Mouse (Mus musculus) MEL (cell line): ENCODE data around the gene Hmox1. TPM values are rescaled to one million over a fixed set of nuclear protein-coding genes. Genes with fewer than 3 reads are reported as not detected.

ENCODE experiments used
- DNase-seq: peaks from one replicate; pipeline ENCODE4 v3.0.0; 2011; ENCODE audit warnings: low read depth, low spot score
- H3K27ac ChIP-seq: 2 replicates; pipeline ENCODE4 v1.5.1; 2012; ENCODE audit warnings: low read depth, mild to moderate bottlenecking, control low read depth, low read length, moderate library complexity; ENCODE audit not compliant: control insufficient read depth
- H3K27me3 ChIP-seq, 2 experiments: fragments of 150-350 bp in 1 of 2; sonication (generic) in 1 of 2; 2 replicates each; pipeline ENCODE4 v1.6.1; 2012; ENCODE audit warnings: low read length in 2 of 2, mild to moderate bottlenecking in 2 of 2, improper control_type of control experiment in 1 of 2, moderate library complexity in 1 of 2; ENCODE audit not compliant: insufficient read depth in 2 of 2, control insufficient read depth in 1 of 2
- H3K36me3 ChIP-seq, 2 experiments: 2 replicates each; pipeline ENCODE4 v1.6.1; 2012 to 2014; ENCODE audit warnings: low read length in 2 of 2, improper control_type of control experiment in 1 of 2, inconsistent platforms in 1 of 2, mild to moderate bottlenecking in 1 of 2; ENCODE audit not compliant: insufficient read depth in 2 of 2, control insufficient read depth in 1 of 2
- H3K4me1 ChIP-seq, 2 experiments: fragments of 150-350 bp in 1 of 2; sonication (generic) in 1 of 2; 2 replicates each; pipeline ENCODE4 v1.6.1; 2012; ENCODE audit warnings: low read length in 2 of 2, improper control_type of control experiment in 1 of 2, mild to moderate bottlenecking in 1 of 2; ENCODE audit not compliant: insufficient read depth in 2 of 2, control insufficient read depth in 1 of 2
- H3K4me3 ChIP-seq, 2 experiments: fragments of 150-350 bp in 1 of 2; sonication (generic) in 1 of 2; 2 replicates each; pipeline ENCODE4 v1.5.1; 2012; ENCODE audit warnings: low read depth in 2 of 2, low read length in 2 of 2, mild to moderate bottlenecking in 2 of 2, moderate library complexity in 2 of 2, control low read depth in 1 of 2, improper control_type of control experiment in 1 of 2; ENCODE audit not compliant: control insufficient read depth in 1 of 2, insufficient read depth in 1 of 2
- H3K79me2 ChIP-seq: 2 replicates; pipeline ENCODE4 v1.6.1; 2012; ENCODE audit warnings: mild to moderate bottlenecking, low read length, moderate library complexity; ENCODE audit not compliant: control insufficient read depth, poor library complexity, insufficient read depth
- H3K9ac ChIP-seq: 2 replicates; pipeline ENCODE4 v1.6.1; 2012; ENCODE audit warnings: low read depth, mild to moderate bottlenecking, control low read depth, low read length, moderate library complexity; ENCODE audit not compliant: control insufficient read depth, poor library complexity, severe bottlenecking
- H3K9me3 ChIP-seq: fragments of 150-350 bp; sonication (generic); replicated peaks from 2 replicates; pipeline ENCODE4 v1.6.1; 2012; ENCODE audit warnings: mild to moderate bottlenecking, low read length, improper control_type of control experiment, moderate library complexity; ENCODE audit not compliant: insufficient read depth
- BHLHE40 ChIP-seq: IDR thresholded peaks from 2 replicates; pipeline ENCODE4 v1.6.1; 2012; ENCODE audit warnings: low read depth, mild to moderate bottlenecking, inconsistent platforms, low read length, improper control_type of control experiment, borderline replicate concordance
- CHD2 ChIP-seq: IDR thresholded peaks from 2 replicates; pipeline ENCODE4 v1.6.1; 2011; ENCODE audit warnings: low read length, improper control_type of control experiment
- CTCF ChIP-seq, 3 experiments: IDR thresholded peaks in 2 of 3; conservative IDR thresholded peaks in 1 of 3; 2 replicates each; pipeline ENCODE4 v1.5.1; 2011 to 2012; ENCODE audit warnings: low read length in 3 of 3, low read depth in 2 of 3, mild to moderate bottlenecking in 2 of 3, improper control_type of control experiment in 1 of 3, inconsistent platforms in 1 of 3, mixed read lengths in 1 of 3, moderate library complexity in 1 of 3; ENCODE audit not compliant: control insufficient read depth in 1 of 3, insufficient read depth in 1 of 3, poor library complexity in 1 of 3, severe bottlenecking in 1 of 3
- ELF1 ChIP-seq: IDR thresholded peaks from 2 replicates; pipeline ENCODE4 v1.6.1; 2014; ENCODE audit warnings: low read depth, mild to moderate bottlenecking, inconsistent platforms, low read length, improper control_type of control experiment, moderate library complexity
- EP300 ChIP-seq, 2 experiments: IDR thresholded peaks; 2 replicates each; pipeline ENCODE4 v1.6.1; 2011; ENCODE audit warnings: improper control_type of control experiment in 2 of 2, low read length in 2 of 2, low read depth in 1 of 2, mild to moderate bottlenecking in 1 of 2
- ETS1 ChIP-seq: IDR thresholded peaks from 2 replicates; pipeline ENCODE4 v1.6.1; 2012; ENCODE audit warnings: low read depth, mild to moderate bottlenecking, inconsistent platforms, low read length, improper control_type of control experiment, moderate library complexity
- GABPA ChIP-seq: IDR thresholded peaks from 2 replicates; pipeline ENCODE4 v1.6.1; 2012; ENCODE audit warnings: low read depth, mild to moderate bottlenecking, inconsistent platforms, low read length, improper control_type of control experiment, moderate library complexity
- GATA1 ChIP-seq: IDR thresholded peaks from 2 replicates; pipeline ENCODE4 v1.6.1; 2011; ENCODE audit warnings: low read depth, low read length, improper control_type of control experiment
- KAT2A ChIP-seq: conservative IDR thresholded peaks from 2 replicates; pipeline ENCODE4 v1.6.1; 2012; ENCODE audit warnings: low read depth, low read length, improper control_type of control experiment, inconsistent platforms
- MAFK ChIP-seq: IDR thresholded peaks from 2 replicates; pipeline ENCODE4 v1.6.1; 2011; ENCODE audit warnings: low read depth, mild to moderate bottlenecking, low read length, improper control_type of control experiment, borderline replicate concordance
- MAX ChIP-seq: IDR thresholded peaks from 2 replicates; pipeline ENCODE4 v1.6.1; 2011; ENCODE audit warnings: low read length, improper control_type of control experiment
- MAZ ChIP-seq: IDR thresholded peaks from 2 replicates; pipeline ENCODE4 v1.6.1; 2012; ENCODE audit warnings: low read depth, mild to moderate bottlenecking, inconsistent platforms, low read length, improper control_type of control experiment
- MEF2A ChIP-seq: IDR thresholded peaks from 2 replicates; pipeline ENCODE4 v1.6.1; 2014; ENCODE audit warnings: low read depth, mild to moderate bottlenecking, inconsistent platforms, low read length, improper control_type of control experiment; ENCODE audit not compliant: poor library complexity, insufficient replicate concordance, severe bottlenecking; ENCODE audit errors: extremely low read depth
- MXI1 ChIP-seq: IDR thresholded peaks from 2 replicates; pipeline ENCODE4 v1.6.1; 2011; ENCODE audit warnings: mild to moderate bottlenecking, low read depth, low read length, improper control_type of control experiment
- MYB ChIP-seq: IDR thresholded peaks from 2 replicates; pipeline ENCODE4 v1.6.1; 2011; ENCODE audit warnings: mild to moderate bottlenecking, low read depth, low read length, improper control_type of control experiment
- MYC ChIP-seq: IDR thresholded peaks from 2 replicates; pipeline ENCODE4 v1.6.1; 2011; ENCODE audit warnings: low read depth, mild to moderate bottlenecking, low read length, improper control_type of control experiment, moderate library complexity
- NRF1 ChIP-seq: IDR thresholded peaks from 2 replicates; pipeline ENCODE4 v1.6.1; 2014; ENCODE audit warnings: low read depth, mild to moderate bottlenecking, inconsistent platforms, low read length, improper control_type of control experiment, moderate library complexity; ENCODE audit not compliant: poor library complexity, insufficient read depth, severe bottlenecking
- POLR2A ChIP-seq, 2 experiments: IDR thresholded peaks; 2 replicates each; pipeline ENCODE4 v1.6.1; 2011 to 2012; ENCODE audit warnings: low read length in 2 of 2, mild to moderate bottlenecking in 2 of 2, control low read depth in 1 of 2, improper control_type of control experiment in 1 of 2, low read depth in 1 of 2, moderate library complexity in 1 of 2; ENCODE audit not compliant: control insufficient read depth in 1 of 2, insufficient read depth in 1 of 2, poor library complexity in 1 of 2
- POLR2AphosphoS2 ChIP-seq: IDR thresholded peaks from 2 replicates; pipeline ENCODE4 v1.6.1; 2011; ENCODE audit warnings: low read length, improper control_type of control experiment
- RAD21 ChIP-seq: IDR thresholded peaks from 2 replicates; pipeline ENCODE4 v1.6.1; 2011; ENCODE audit warnings: mild to moderate bottlenecking, low read depth, low read length, improper control_type of control experiment
- RCOR1 ChIP-seq: IDR thresholded peaks from 2 replicates; pipeline ENCODE4 v1.6.1; 2012; ENCODE audit warnings: low read depth, mild to moderate bottlenecking, inconsistent platforms, low read length, improper control_type of control experiment
- SIN3A ChIP-seq: IDR thresholded peaks from 2 replicates; pipeline ENCODE4 v1.6.1; 2012; ENCODE audit warnings: low read length, improper control_type of control experiment, inconsistent platforms
- SMC3 ChIP-seq: IDR thresholded peaks from 2 replicates; pipeline ENCODE4 v1.6.1; 2011; ENCODE audit warnings: low read depth, low read length, improper control_type of control experiment
- TBP ChIP-seq: IDR thresholded peaks from 2 replicates; pipeline ENCODE4 v1.8.0; 2011; ENCODE audit warnings: low read depth, low read length, improper control_type of control experiment
- TCF12 ChIP-seq: IDR thresholded peaks from 2 replicates; pipeline ENCODE4 v1.6.1; 2014; ENCODE audit warnings: low read depth, mild to moderate bottlenecking, inconsistent platforms, low read length, improper control_type of control experiment, moderate library complexity
- UBTF ChIP-seq: IDR thresholded peaks from 2 replicates; pipeline ENCODE4 v1.6.1; 2012; ENCODE audit warnings: low read depth, mild to moderate bottlenecking, inconsistent platforms, low read length, improper control_type of control experiment, moderate library complexity, borderline replicate concordance; ENCODE audit not compliant: insufficient read depth
- USF1 ChIP-seq: IDR thresholded peaks from 2 replicates; pipeline ENCODE4 v1.6.1; 2014; ENCODE audit warnings: low read depth, mild to moderate bottlenecking, inconsistent platforms, low read length, improper control_type of control experiment, moderate library complexity
- ZKSCAN1 ChIP-seq: IDR thresholded peaks from 2 replicates; pipeline ENCODE4 v1.6.1; 2012; ENCODE audit warnings: low read depth, mild to moderate bottlenecking, inconsistent platforms, low read length, improper control_type of control experiment, moderate library complexity
- ZMIZ1 ChIP-seq: IDR thresholded peaks from 2 replicates; pipeline ENCODE4 v1.6.1; 2012; ENCODE audit warnings: low read depth, mild to moderate bottlenecking, inconsistent platforms, low read length, improper control_type of control experiment, moderate library complexity
- ZNF384 ChIP-seq: IDR thresholded peaks from 2 replicates; pipeline ENCODE4 v1.6.1; 2012; ENCODE audit warnings: low read depth, mild to moderate bottlenecking, inconsistent platforms, low read length, improper control_type of control experiment
- polyA plus RNA-seq, 2 experiments: library from polyadenylated mRNA; stranded (reverse) in 1 of 2; unstranded in 1 of 2; fragments of >175 nt in 1 of 2; fragments of >200 nt in 1 of 2; gene quantifications; 2 replicates each; pipeline versions ENCODE4 v1.2.1 to v1.2.4; 2012; ENCODE audit warnings: low replicate concordance in 2 of 2, low read depth in 1 of 2; ENCODE audit not compliant: insufficient read length in 2 of 2, insufficient read depth in 1 of 2, missing spikeins in 1 of 2
- total RNA-seq: library from RNA; depleted of rRNA; stranded (reverse); fragments of 300-350 nt; gene quantifications from 2 replicates; pipeline ENCODE4 v1.2.3, GENCODE M21; 2012

The Hmox1 gene
- total and polyA plus RNA-seq, 3 experiments: 11.1 to 72.4 TPM; not detected in 1

- peak in 1 of 2 experiments; percentile 37; a peak in 2 of 4 replicates for TF ChIP-seq EP300 (IDR thresholded peaks at IDR 0.05; ENCODE audit: low read depth in 1 of 2, low read length in 2 of 2)
- TF ChIP-seq MEF2A: no peak
- no peak for TF ChIP-seq MAFK
- TF ChIP-seq GABPA: no peak
- peak; percentile 55; the same call in 1 of the 2 replicates for TF ChIP-seq MAX
- TF ChIP-seq UBTF: no peak
- TF ChIP-seq ZMIZ1: no peak
- TF ChIP-seq TBP: no peak
- no peak for TF ChIP-seq POLR2A (IDR thresholded peaks at IDR 0.05; ENCODE audit: control insufficient read depth in 1 of 2, insufficient read depth in 1 of 2, low read depth in 1 of 2, low read length in 2 of 2, poor library complexity in 1 of 2)
- TF ChIP-seq MYC: 0 out of 2 replicates have a peak, but pooled peaks have one; percentile 24
- peak; percentile 68 for TF ChIP-seq SIN3A
- no peak for TF ChIP-seq ZNF384
- TF ChIP-seq SMC3: no peak
- TF ChIP-seq ELF1: 0 out of 2 replicates have a peak, but pooled peaks have one; percentile 11
- TF ChIP-seq USF1: peak; percentile 48
- TF ChIP-seq NRF1: no peak
- no peak for TF ChIP-seq MYB
- TF ChIP-seq KAT2A: no peak
- 0 out of 2 replicates have a peak, but pooled peaks have one; percentile 34 for TF ChIP-seq MAZ
Measured at GRCm38 (mm10) chr8:75081364-75082040, 11.9 kb upstream of the Hmox1 start (continued).

GRCm38 (mm10) chr8:75082181-75082805 lies 11.1 kb upstream of the Hmox1 start:
- Histone ChIP-seq H3K4me1 (peaks cover 36 to 47% of the 10 kb centered on the region in 2 experiments), H3K27me3 (no peaks in the 10 kb centered on the region), H3K36me3 (peaks cover 0 to 41% of the 10 kb centered on the region in 2 experiments; a peak in 2 of 4 replicates), H3K79me2 (no peaks in the 10 kb centered on the region), H3K9ac (peak overlapping the region; percentile 6; the same call in 1 of the 2 replicates), H3K27ac (peak overlapping the region; percentile 1; the same call in 1 of the 2 replicates), H3K4me3 (no peak overlapping the region), H3K9me3 (no peaks in the 10 kb centered on the region)
- DNase-seq: no peak
- TF ChIP-seq TBP: no peak
- TF ChIP-seq CHD2: no peak
- no peak for TF ChIP-seq ZMIZ1
- TF ChIP-seq MAZ: no peak
- no peak for TF ChIP-seq BHLHE40
- TF ChIP-seq EP300 (IDR thresholded peaks at IDR 0.05; ENCODE audit: low read depth in 1 of 2, low read length in 2 of 2): no peak
- no peak for TF ChIP-seq ELF1
- no peak for TF ChIP-seq POLR2AphosphoS2
- no peak for TF ChIP-seq SMC3
- no peak for TF ChIP-seq TCF12
- TF ChIP-seq ZKSCAN1: no peak
- TF ChIP-seq RAD21: no peak; the same call in 1 of the 2 replicates
- peak; percentile 4; the same call in 1 of the 2 replicates for TF ChIP-seq ETS1
- TF ChIP-seq MXI1: no peak
- TF ChIP-seq RCOR1: no peak
- TF ChIP-seq CTCF (IDR thresholded peaks at IDR 0.05 in 2 of 3, conservative IDR thresholded peaks at IDR 0.05 in 1 of 3; ENCODE audit: control insufficient read depth in 1 of 3, insufficient read depth in 1 of 3, low read depth in 2 of 3, low read length in 3 of 3, poor library complexity in 1 of 3, severe bottlenecking in 1 of 3): peak in 1 of 3 experiments; percentile 14; a peak in 1 of 6 replicates
- TF ChIP-seq POLR2A (IDR thresholded peaks at IDR 0.05; ENCODE audit: control insufficient read depth in 1 of 2, insufficient read depth in 1 of 2, low read depth in 1 of 2, low read length in 2 of 2, poor library complexity in 1 of 2): no peak
- TF ChIP-seq GATA1: peak; percentile 55
- TF ChIP-seq ZNF384: no peak
- TF ChIP-seq GABPA: no peak
- no peak for TF ChIP-seq MEF2A
- TF ChIP-seq MYC: no peak
- no peak for TF ChIP-seq MAX
